Mouse (Mus musculus): ENCODE measurements around the gene Mast3.
"Not testable (repeated sequence)": the region's sequence is repeated elsewhere in the genome, so short reads cannot be mapped to it uniquely, and the experiment has no call there.

Mast3 gene

DNA sequence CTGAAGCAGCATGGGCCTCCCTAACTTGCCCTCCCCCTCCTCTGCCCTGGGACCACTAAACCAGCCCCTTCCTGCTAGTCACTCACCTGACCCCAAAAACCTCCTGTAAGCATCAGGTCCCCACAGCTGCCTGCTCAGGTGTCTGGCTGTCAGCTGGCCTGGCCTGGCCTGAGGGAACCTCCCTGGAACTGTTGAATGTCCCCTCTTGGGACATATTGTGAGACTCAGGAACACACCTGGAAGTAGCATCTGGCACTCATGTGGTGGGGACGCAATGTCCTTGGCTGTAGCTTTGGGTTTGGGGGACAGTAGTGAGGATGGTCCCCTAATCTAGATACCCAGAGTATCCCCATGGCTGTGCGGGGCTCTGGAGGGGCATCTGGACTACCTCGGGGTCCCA is 29.2 kb upstream of the Mast3 start:
- no peak for DNase-seq (ENCODE audit: low read depth, low spot score)

DNA sequence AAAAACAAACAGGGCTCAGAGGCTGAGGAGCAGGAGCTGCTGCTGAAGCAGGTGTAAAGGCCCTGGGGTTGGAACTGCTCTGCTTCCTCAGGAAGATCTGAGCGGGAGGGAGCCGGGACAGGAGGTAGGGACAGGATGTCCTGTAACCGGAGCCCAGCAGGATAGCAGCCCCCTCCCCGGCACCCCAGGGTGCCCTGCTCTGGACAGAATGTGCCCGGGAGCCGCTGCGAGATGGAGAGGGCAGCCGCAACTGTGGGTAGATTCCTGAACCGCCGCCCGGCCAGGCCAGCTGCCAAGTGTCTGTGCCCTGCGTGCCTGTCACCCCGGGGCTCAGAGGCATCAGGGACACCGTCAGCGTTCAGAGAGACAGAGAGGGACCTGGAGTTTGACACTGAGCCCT is 28.7 kb upstream of the Mast3 start:
- no peak for DNase-seq (ENCODE audit: low read depth, low spot score)

DNA sequence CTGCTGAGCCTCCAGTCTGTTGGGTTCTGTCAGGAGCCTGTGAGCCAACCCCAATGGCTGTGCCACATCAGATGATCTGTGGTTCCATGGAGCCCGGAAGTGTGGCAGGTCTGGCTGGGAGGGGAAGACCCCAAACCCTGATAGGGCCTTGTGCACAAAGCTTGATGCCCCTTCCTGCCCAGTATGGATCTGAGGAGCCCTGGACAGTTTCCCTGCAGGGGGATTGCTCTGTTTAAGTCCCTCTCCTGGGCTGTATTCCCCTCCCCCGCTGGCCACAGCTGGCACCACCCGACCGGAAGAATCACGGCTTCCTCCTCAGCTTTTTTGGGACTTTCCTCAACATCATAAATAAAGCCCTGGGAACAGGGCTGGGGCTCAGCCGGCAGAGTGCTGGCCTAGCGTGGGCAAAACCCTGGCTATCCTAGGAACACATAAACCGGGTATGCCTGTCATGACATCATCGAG is 28.2 kb upstream of the Mast3 start:
- no peak for DNase-seq (ENCODE audit: low read depth, low spot score)

DNA sequence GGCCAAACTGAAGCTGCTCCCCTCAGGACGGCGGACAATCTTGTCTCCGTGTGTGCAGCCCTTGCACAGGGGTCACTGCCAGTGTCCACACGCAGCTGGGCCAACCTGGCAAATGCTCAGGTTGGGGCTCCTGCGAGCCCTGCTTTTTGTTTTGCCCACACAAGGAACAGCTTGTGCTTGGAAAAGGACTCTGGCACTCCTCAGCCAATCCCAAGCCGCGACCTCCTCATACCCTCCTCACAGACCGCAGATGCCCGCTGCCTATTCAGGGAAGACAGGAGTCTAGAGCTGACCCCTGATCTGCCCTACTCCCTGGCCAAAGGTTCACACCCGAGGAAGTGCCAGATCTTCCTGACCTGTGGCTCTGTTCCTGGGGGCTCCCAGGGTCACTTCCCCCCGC is 27.5 kb upstream of the Mast3 start:
- no peak for DNase-seq (ENCODE audit: low read depth, low spot score)

DNA sequence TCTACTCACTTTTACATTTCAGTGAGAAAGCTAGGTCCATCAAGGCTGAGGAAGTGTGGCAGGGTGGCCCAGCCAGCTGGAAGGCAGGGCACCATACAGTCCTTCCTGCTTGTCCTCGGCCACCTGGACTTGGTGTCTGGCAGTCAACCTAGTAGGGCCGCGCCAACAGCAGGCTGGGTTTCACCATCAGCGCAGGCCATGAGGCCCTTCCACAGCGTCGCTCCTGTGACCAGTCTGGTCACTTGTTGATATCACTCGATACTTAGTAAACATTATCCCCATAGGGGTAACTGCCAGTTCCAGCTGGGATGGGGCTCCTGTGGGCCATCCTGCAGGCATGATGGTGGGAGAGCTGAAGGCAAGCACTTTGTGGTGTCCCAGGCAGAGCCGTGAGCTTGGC is 26.7 kb upstream of the Mast3 start:
- no peak for DNase-seq (ENCODE audit: low read depth, low spot score)

DNA sequence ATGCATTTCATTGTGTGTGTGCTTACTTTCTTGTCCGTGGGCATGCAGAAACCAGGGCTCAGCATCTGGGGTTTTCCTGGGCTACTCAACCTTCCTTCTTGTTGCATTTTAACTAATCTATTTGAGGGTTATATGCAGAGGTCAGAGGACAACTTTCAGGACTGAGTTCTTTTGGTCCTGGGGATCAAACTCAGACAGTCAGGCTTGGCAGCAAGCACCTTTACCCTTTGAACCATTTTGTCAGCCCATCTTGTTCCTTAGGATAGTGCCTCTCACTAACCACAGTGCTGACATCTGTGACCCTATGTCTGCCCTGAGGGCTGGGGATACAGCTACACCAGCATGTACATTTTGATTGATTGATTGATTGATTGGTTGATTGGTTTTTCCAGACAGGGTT is 22.9 kb upstream of the Mast3 start:
- no peak for DNase-seq (ENCODE audit: low read depth, low spot score)

- DNase-seq (ENCODE audit: low read depth, low spot score) = no peak
Observed at GRCm38 (mm10) chr8:70827010-70827409, 22.2 kb upstream of the Mast3 start.

- DNase-seq (ENCODE audit: low read depth, low spot score) = no peak
Observed at GRCm38 (mm10) chr8:70825816-70826215, 21.0 kb upstream of the Mast3 start.

DNA sequence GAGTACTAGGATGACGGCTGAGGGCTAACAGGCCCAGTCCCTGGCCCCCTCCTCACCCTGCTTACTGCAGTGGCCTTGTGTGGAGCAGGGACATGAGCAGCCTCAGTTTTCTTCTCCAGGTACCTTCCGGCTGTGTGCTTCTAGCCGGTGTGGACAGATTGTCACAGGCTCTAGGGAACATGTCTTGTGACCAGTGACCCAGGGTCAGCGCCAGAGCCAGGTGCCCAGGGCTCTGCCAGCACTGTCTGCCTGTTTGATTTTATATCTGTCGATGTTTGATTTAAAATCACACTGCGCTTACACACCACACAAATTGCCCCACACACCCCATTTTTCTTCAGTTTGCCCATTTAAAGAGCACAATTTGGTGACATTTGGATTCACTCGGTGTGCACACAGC is 18.9 kb upstream of the Mast3 start:
- no peak for DNase-seq (ENCODE audit: low read depth, low spot score)

DNA sequence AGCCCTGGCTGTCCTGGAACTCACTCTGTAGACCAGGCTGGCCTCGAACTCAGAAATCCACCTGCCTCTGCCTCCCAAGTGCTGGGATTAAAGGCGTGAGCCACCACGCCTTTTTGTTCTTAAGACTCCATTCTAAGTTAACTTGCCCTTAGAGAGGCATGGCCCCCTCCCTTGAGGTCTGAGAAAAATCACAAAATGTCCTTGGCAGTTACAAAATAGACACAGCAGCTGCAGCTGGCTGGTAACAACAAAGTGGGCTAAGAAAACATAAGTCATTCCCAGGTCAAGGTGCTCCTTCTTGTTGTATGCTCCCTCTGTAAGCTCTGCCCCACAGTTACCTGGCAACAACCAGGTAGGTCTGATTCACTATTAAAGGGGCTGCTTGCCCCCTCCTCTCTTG is 17.7 kb upstream of the Mast3 start:
- DNase-seq (ENCODE audit: low read depth, low spot score) = not testable (repeated sequence)

GRCm38 (mm10) chr8:70821992-70822391 is 17.1 kb upstream of the Mast3 start:
- no peak for DNase-seq (ENCODE audit: low read depth, low spot score)

DNA sequence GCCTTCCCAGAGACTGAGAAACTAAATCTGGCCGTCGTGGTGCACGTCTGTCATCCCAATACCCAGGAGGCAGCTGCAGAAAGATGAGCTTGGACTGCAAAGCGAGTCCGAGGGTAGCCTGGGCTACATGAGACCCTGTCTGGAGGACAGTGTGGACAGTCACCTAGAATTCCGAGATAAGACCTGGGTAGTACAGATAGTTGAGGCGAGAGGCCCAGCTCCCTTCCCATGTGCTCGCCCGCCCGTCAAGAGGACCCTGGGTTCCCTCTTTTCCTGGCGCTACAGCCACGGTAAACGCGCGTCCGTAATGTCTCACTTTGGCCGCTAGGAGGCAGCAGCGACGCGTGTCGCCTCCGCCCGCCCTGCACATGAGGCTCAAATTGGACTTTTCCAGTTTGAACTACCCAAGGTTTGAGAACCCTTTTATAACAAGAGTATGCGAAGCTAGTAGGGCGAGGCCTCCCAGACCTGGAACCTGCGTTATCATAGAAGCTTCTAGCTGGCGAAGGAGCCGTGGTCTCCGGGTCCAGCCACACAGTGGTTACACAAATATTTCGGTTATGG is 16.6 kb upstream of the Mast3 start:
- no peak for DNase-seq (ENCODE audit: low read depth, low spot score)

- DNase-seq (ENCODE audit: low read depth, low spot score) = peak; percentile 99
Observed at GRCm38 (mm10) chr8:70820101-70820935, 15.5 kb upstream of the Mast3 start.

GRCm38 (mm10) chr8:70816679-70817078 is 11.8 kb upstream of the Mast3 start:
- DNase-seq (ENCODE audit: low read depth, low spot score) = no peak

GRCm38 (mm10) chr8:70812885-70813284 is 8.0 kb upstream of the Mast3 start:
- no peak for DNase-seq (ENCODE audit: low read depth, low spot score)

DNA sequence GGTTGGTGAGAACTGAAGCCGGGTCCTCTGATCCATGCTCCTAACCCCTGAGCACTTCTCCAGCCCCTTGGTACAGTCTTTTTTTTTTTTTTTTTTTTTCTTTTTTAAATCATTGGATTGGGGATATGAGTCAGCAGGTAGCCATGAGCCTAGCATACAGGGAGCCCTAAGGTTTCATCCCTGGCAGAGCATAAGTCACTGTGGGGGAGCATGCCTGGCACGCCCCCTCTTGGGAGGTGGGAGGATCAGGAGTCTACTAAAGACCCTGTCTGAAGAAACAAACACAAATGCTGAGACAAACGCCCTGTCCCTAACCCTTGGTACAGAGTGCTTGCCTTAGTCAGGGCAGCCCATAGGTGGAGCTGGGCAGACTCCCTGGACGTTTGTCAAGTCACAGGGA is 7.2 kb upstream of the Mast3 start:
- no peak for DNase-seq (ENCODE audit: low read depth, low spot score)

DNA sequence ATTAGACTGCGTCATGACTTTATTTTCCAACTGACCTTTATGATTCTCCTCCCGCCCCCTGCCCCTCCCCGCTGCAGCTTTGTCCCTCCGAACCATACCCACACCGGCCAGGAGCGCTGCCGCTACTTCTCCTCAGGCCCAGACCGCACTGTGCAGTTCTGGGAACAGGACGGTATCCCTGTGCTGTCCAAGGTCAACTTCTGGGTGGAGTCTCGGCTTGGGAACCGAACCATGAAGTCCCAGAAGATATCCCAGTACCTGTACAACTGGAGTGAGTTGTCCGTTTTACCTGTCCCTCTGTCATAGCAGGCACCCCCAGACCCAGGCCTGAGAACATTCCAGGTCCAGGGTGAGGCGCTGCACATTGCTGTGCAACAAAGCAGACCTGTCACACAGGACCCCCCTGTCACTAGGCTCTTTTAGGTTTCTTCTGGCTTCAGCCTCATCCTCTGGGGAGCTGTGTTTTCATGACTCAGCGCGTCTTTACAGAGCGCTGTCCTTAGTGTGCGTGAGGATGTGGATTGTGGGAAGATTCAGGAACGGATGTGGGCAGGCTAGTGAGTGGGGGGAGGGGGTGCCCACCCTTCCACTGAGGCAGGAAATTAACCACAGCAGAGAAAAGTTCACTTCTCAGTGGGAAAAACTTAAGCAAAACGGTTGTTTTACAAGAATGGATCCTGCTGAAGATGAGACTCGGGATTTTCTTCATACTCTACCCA is 6.3 kb upstream of the Mast3 start:
- no peak for DNase-seq (ENCODE audit: low read depth, low spot score)

- no peak for DNase-seq (ENCODE audit: low read depth, low spot score)
Observed at GRCm38 (mm10) chr8:70808955-70809701, 4.3 kb upstream of the Mast3 start.

- DNase-seq (ENCODE audit: low read depth, low spot score) = no peak
Observed at GRCm38 (mm10) chr8:70808239-70808638, 3.4 kb upstream of the Mast3 start, which contains the start of gene Il12rb1. TSS of gene Il12rb1 (plus strand) at chr8:70808449.

DNA sequence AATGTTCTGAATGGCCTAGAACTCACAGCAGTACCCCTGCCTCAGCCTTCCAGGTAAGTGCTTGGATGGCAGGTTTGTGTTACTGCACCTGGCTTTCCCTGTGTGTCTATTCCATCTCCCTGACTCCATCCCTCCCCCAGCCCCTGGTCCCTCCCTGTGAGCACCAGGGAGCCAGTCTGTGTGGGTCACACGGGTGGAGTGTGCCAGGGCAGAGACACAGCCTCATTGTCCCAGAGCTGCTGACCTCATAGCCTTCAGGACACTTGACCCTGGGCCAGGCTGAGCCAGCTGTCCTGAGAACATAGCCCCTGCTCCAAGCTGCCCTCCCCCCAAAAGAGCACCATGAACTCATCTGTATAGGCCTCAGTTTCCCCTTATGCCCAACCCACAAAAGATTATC is 2.5 kb upstream of the Mast3 start:
- no peak for DNase-seq (ENCODE audit: low read depth, low spot score)

GRCm38 (mm10) chr8:70806541-70806940 is 1.7 kb upstream of the Mast3 start:
- DNase-seq (ENCODE audit: low read depth, low spot score) = no peak
